Mouse (Mus musculus): ENCODE measurements around the gene Taf5l.
"Not testable (repeated sequence)": the region's sequence is repeated elsewhere in the genome, so short reads cannot be mapped to it uniquely, and the experiment has no call there.

Gene Taf5l

GRCm38 (mm10) chr8:124014299-124014698, 6.9 kb downstream of the Taf5l start:
- in situ Hi-C loops (cut with MseI, MboI), result not testable (repeated sequence)

- in situ Hi-C loops (cut with MseI, MboI), result no loop called here
These were observed 9.1 kb downstream of the Taf5l start for GRCm38 (mm10) chr8:124011989-124012586.

- in situ Hi-C loops (cut with MseI, MboI), result no loop called here
These were observed 9.6 kb downstream of the Taf5l start for GRCm38 (mm10) chr8:124011580-124011979.

GRCm38 (mm10) chr8:124007829-124008228, 13.4 kb downstream of the Taf5l start:
- in situ Hi-C loops (cut with MseI, MboI), result no loop called here

- in situ Hi-C loops (cut with MseI, MboI), result no loop called here
These were observed 18.6 kb downstream of the Taf5l start for GRCm38 (mm10) chr8:124002546-124003108.

GRCm38 (mm10) chr8:123999568-123999967, 21.6 kb downstream of the Taf5l start:
- in situ Hi-C loops (cut with MseI, MboI), result no loop called here

- in situ Hi-C loops (cut with MseI, MboI), result no loop called here
These were observed 27.2 kb downstream of the Taf5l start for GRCm38 (mm10) chr8:123993997-123994396.

GRCm38 (mm10) chr8:123993597-123993996, 27.6 kb downstream of the Taf5l start:
- in situ Hi-C loops (cut with MseI, MboI), result no loop called here

- in situ Hi-C loops (cut with MseI, MboI), result no loop called here
These were observed 28.6 kb downstream of the Taf5l start for GRCm38 (mm10) chr8:123992587-123992986.

GRCm38 (mm10) chr8:123990277-123991049, 30.7 kb downstream of the Taf5l start:
- in situ Hi-C loops (cut with MseI, MboI), result no loop called here

- in situ Hi-C loops (cut with MseI, MboI), result no loop called here
These were observed 32.1 kb downstream of the Taf5l start for GRCm38 (mm10) chr8:123989128-123989527.

GRCm38 (mm10) chr8:123988605-123989038, 32.6 kb downstream of the Taf5l start:
- in situ Hi-C loops (cut with MseI, MboI), result no loop called here

GRCm38 (mm10) chr8:123982826-123983400, 38.3 kb downstream of the Taf5l start, which contains the start of gene Abcb10:
Abcb10 (minus strand) TSS chr8:123983122.
- in situ Hi-C loops (cut with MseI, MboI), result no loop called here

- in situ Hi-C loops (cut with MseI, MboI), result no loop called here
These were observed 38.9 kb downstream of the Taf5l start for GRCm38 (mm10) chr8:123982291-123982793.

GRCm38 (mm10) chr8:123981674-123982073, 39.5 kb downstream of the Taf5l start:
- in situ Hi-C loops (cut with MseI, MboI), result no loop called here

- in situ Hi-C loops (cut with MseI, MboI), result no loop called here
These were observed 41.0 kb downstream of the Taf5l start for GRCm38 (mm10) chr8:123980239-123980638.

GRCm38 (mm10) chr8:123978926-123979325, 42.3 kb downstream of the Taf5l start:
- in situ Hi-C loops (cut with MseI, MboI), result no loop called here

GRCm38 (mm10) chr8:123978166-123978838, 42.9 kb downstream of the Taf5l start:
- in situ Hi-C loops (cut with MseI, MboI), result no loop called here

- in situ Hi-C loops (cut with MseI, MboI), result no loop called here
These were observed 43.7 kb downstream of the Taf5l start for GRCm38 (mm10) chr8:123977499-123977898.

GRCm38 (mm10) chr8:123973495-123973894, 47.7 kb downstream of the Taf5l start:
- in situ Hi-C loops (cut with MseI, MboI), result no loop called here

- in situ Hi-C loops (cut with MseI, MboI), result no loop called here
These were observed 54.3 kb downstream of the Taf5l start for GRCm38 (mm10) chr8:123966896-123967295.

- in situ Hi-C loops (cut with MseI, MboI), result no loop called here
These were observed 59.8 kb downstream of the Taf5l start for GRCm38 (mm10) chr8:123961371-123961770.
